ENCODE assay signal across 21 mouse cellular contexts in the genomic region with DNA sequence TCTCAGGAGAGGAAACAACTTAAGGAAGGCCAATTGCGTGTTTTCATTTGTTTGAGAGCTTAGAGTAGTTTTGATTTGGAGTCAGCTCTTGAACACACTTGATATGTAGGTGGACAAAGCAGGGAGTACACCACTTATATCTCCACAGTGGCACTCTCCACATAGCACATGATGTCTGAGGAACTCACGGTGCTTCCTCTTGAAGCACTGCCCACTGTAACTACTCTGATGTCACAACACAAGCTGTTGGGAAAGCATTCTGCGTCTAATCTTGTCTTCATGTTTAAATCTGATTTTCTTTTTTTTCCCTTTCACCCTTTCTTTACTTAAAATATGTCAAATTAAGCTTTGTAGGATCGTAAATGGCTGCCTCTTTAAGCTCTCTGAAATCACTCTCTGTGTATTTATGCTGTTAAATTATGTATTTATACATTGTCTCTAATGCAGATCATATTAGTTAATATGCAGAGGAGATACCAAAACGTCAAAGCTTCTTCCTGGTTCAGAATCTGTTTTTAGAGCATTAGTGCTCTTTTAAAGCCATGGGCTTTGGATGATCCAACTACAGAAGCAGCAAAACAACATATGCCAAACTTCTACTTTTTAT.
DNase-seq lines count a peak whose midpoint lies in the region; ATAC-seq lines count a peak whose summit lies in the region.
"Had no signal": no experiment of that assay in that cellular context is flagged by ENCODE, and none has a peak within 500 bp of the region (broad histone marks: within the 10 kb centered on the region; RNA-seq: fewer than 3 reads in every experiment).

No protein-coding gene starts in this region.

- WGBS in forebrain, embryonic 13.5 days: 75% methylated on average over 5 of the region's 5 CpGs
- WGBS in forebrain, embryonic 10.5 days: 86% methylated on average over 5 of the region's 5 CpGs
- 82% methylated on average over 5 of the region's 5 CpGs for WGBS in hindbrain, embryonic 16.5 days

- DNase-seq in forebrain, embryonic 10.5 days (ENCODE audit: extremely low spot score, low spot score): no peak
- DNase-seq in frontal cortex, adult 2 months (ENCODE audit: extremely low spot score in 1 of 2, low spot score in 1 of 2): peak; percentile 17 to 43
- DNase-seq in frontal cortex, postnatal 14 days (ENCODE audit: low spot score in 2 of 2): no peak
- DNase-seq in right cerebral cortex, adult 18-20 months: peak; percentile 19
- no peak for DNase-seq in right cerebral cortex, postnatal 14 days
- DNase-seq: adrenal gland, adult 8-10 months; adrenal gland, postnatal 36 days; B cell, adult 2 months; cerebellum, adult 11-12 months; cerebellum, adult 9-10 months; cerebellum, postnatal 25 days; gastrocnemius, postnatal 25 days had no signal

- peak; percentile 68; the same call in 1 of the 2 replicates for ATAC-seq in forebrain, embryonic 13.5 days
- ATAC-seq in hindbrain, embryonic 16.5 days: no peak
- ATAC-seq: CD4-positive, CD25-positive, alpha-beta regulatory T cell, adult 4 months; intestine, embryonic 16.5 days had no signal

- H3K4me3 ChIP-seq in forebrain, embryonic 13.5 days: no peak overlapping the region
- H3K4me3 ChIP-seq in forebrain, embryonic 10.5 days: no peak overlapping the region
- no peak overlapping the region for H3K4me3 ChIP-seq in hindbrain, embryonic 16.5 days (ENCODE audit: low read length)
- H3K4me3 ChIP-seq: embryonic facial prominence, embryonic 12.5 days; heart, embryonic 12.5 days; hindbrain, embryonic 10.5 days had no signal

- H3K9me3 ChIP-seq in forebrain, embryonic 13.5 days (replicated peaks): no peaks in the 10 kb centered on the region
- H3K9me3 ChIP-seq in forebrain, embryonic 10.5 days: no peaks in the 10 kb centered on the region
- H3K9me3 ChIP-seq in hindbrain, embryonic 16.5 days (ENCODE audit: control insufficient read depth, low read length): no peaks in the 10 kb centered on the region
- H3K9me3 ChIP-seq: embryonic facial prominence, embryonic 12.5 days; G1E; heart, embryonic 12.5 days; hindbrain, embryonic 10.5 days had no signal

- H3K9ac ChIP-seq in forebrain, embryonic 13.5 days: no peak overlapping the region
- no peak overlapping the region for H3K9ac ChIP-seq in hindbrain, embryonic 16.5 days (ENCODE audit: low read depth, low read length)
- H3K9ac ChIP-seq: embryonic facial prominence, embryonic 12.5 days; heart, embryonic 12.5 days; hindbrain, embryonic 14.5 days had no signal

- no peaks in the 10 kb centered on the region for H3K27me3 ChIP-seq in forebrain, embryonic 13.5 days
- no peaks in the 10 kb centered on the region for H3K27me3 ChIP-seq in forebrain, embryonic 10.5 days (ENCODE audit: poor library complexity, severe bottlenecking)
- no peaks in the 10 kb centered on the region for H3K27me3 ChIP-seq in hindbrain, embryonic 16.5 days (replicated peaks; ENCODE audit: control insufficient read depth, insufficient read depth, low read length)
- H3K27me3 ChIP-seq: embryonic facial prominence, embryonic 12.5 days; heart, embryonic 12.5 days had no signal

- no peaks in the 10 kb centered on the region for H3K36me3 ChIP-seq in forebrain, embryonic 13.5 days (ENCODE audit: poor library complexity, severe bottlenecking)
- no peaks in the 10 kb centered on the region for H3K36me3 ChIP-seq in forebrain, embryonic 10.5 days (replicated peaks)
- no peaks in the 10 kb centered on the region for H3K36me3 ChIP-seq in hindbrain, embryonic 16.5 days (ENCODE audit: control insufficient read depth, insufficient read depth, low read length)
- H3K36me3 ChIP-seq: embryonic facial prominence, embryonic 12.5 days; G1E; heart, embryonic 12.5 days; hindbrain, embryonic 10.5 days had no signal

- H3K4me1 ChIP-seq in forebrain, embryonic 13.5 days: no peaks in the 10 kb centered on the region
- no peaks in the 10 kb centered on the region; the same call in 1 of the 2 replicates for H3K4me1 ChIP-seq in forebrain, embryonic 10.5 days
- no peaks in the 10 kb centered on the region for H3K4me1 ChIP-seq in hindbrain, embryonic 16.5 days (ENCODE audit: control insufficient read depth, insufficient read depth, low read depth, low read length)
- H3K4me1 ChIP-seq: embryonic facial prominence, embryonic 12.5 days; hindbrain, embryonic 10.5 days had no signal

- no peak overlapping the region for H3K4me2 ChIP-seq in forebrain, embryonic 13.5 days
- no peak overlapping the region for H3K4me2 ChIP-seq in hindbrain, embryonic 16.5 days (ENCODE audit: low read length)
- H3K4me2 ChIP-seq: embryonic facial prominence, embryonic 12.5 days; heart, embryonic 12.5 days; hindbrain, embryonic 14.5 days had no signal

- H3K27ac ChIP-seq in forebrain, embryonic 13.5 days: no peak overlapping the region
- H3K27ac ChIP-seq in forebrain, embryonic 10.5 days: no peak overlapping the region
- H3K27ac ChIP-seq in hindbrain, embryonic 16.5 days (ENCODE audit: low read depth, low read length): no peak overlapping the region
- H3K27ac ChIP-seq: embryonic facial prominence, embryonic 12.5 days; hindbrain, embryonic 10.5 days; hindbrain, embryonic 14.5 days had no signal

Comparison
In these comparisons a context has a peak if more than half of its experiments do, and no peak if none do; other contexts are left out.
1. DNase-seq: peak in frontal cortex, adult 2 months (2 of 2) and right cerebral cortex, adult 18-20 months (single experiment); none in forebrain, embryonic 10.5 days (single experiment), frontal cortex, postnatal 14 days (0 of 2) and right cerebral cortex, postnatal 14 days (single experiment).